Mouse (Mus musculus) c-Kit-positive CD71-positive TER-119-positive erythroid progenitor cells, embryonic 14.5 days (primary cell): ENCODE data around the gene Ndufa1.
"Not testable (repeated sequence)": the region's sequence is repeated elsewhere in the genome, so short reads cannot be mapped to it uniquely, and the experiment has no call there.

Experiments used
- DNase-seq: peaks from one replicate; pipeline ENCODE4 v3.0.0-alpha.2; 2013; ENCODE audit warnings: low spot score

Ndufa1 gene

DNA sequence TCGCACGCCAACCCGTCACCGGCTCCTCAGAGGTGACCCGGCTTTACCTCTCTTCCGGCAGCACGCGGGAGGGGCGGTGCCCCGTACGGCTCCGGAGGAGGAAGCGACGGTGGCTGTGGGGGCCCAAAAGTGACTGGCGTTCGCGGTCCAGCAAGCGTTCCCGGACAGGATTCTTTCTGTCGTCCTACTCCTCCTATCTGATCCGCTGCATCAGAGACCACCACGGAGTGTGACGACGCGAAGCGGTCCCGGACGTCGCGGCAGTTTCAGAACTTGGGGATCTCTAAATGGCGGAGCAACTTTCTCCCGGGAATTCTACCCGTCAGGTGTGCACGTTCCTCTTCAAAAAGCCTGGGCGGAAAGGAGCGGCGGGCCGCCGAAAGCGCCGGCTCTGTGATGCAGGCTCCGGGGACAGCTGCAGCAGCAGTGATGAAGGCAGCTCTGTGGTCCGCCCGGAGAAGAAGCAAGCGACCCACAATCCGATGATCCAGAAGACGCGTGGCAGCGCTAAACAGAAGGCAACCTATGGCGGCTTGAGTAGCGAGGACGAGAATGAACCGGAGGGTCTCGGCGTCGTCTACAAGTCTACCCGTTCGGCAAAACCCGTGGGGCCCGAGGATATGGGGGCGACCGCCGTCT, at the start of gene Ndufa1, which contains the start of gene Rnf113a1:
Gene Ndufa1 (minus strand): TSS at position 59 of the 639 bp plus-strand sequence.
Gene Rnf113a1 (plus strand): TSS at position 141 of the 639 bp plus-strand sequence.
- DNase-seq, result peak; percentile 69

DNA sequence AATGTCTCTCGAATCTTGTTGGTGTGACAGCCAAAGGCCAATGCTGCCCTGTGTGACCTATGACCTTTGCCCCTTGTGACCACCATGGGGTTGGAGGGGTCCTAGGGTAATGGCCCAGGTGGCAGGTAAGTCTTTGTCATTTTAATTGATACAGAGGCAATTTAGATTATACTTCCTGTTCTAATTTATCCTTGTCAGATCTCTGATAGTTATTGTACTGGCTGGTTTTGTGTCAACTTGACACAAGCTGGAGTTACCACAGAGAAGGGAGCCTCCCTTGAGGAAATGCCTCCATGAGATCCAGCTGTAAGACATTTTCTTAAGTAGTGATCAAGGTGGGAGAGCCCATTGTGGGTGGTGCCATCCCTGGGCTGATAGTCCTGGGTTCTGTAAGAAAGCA, 31.2 kb upstream of the Ndufa1 start, which contains the start of gene Rhox1:
Gene Rhox1 (minus strand): TSS at position 101 of the 400 bp plus-strand sequence.
- DNase-seq, result not testable (repeated sequence)

DNA sequence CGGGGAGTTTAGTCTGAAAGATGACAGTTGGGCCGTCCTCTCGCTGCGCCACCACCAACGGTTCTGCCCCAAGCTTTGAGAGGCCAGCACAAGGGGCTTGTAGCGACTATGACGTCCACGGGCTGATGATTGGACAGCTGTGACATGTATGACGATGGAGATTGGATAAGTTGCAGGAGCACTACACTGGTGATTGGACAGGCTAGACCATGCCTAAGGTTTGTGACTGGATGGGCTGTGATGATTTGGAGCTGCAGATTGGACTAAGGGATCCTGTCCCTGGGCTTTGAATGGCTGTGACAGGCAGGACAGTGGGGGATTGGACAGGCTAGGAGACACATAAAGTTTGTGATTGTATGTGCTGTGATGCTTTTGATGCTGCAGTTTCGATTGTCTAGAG, 20.0 kb upstream of the Ndufa1 start, which contains the start of gene Gm9:
Gene Gm9 (minus strand): TSS at position 101 of the 400 bp plus-strand sequence.
- DNase-seq, result no peak

DNA sequence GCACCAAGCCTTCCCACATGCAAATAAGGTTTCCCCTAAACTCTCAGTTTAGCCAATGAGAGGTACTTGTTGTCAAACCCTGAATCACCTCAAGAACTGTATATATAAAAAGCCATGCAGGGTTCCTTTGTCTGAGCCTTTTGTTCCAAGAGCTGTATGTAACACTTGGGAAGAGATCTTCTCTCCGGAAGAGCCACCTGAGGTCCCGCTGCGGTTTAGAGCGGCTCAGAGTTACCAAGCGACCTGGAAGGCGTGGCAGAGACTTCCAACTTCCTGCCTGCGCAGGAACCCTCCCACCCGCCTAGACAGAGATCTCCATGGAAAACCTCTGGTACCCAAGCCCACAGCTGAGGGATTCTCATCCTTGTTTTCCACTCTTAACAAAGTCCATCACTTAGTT, 7.7 kb upstream of the Ndufa1 start:
- DNase-seq, result no peak

DNA sequence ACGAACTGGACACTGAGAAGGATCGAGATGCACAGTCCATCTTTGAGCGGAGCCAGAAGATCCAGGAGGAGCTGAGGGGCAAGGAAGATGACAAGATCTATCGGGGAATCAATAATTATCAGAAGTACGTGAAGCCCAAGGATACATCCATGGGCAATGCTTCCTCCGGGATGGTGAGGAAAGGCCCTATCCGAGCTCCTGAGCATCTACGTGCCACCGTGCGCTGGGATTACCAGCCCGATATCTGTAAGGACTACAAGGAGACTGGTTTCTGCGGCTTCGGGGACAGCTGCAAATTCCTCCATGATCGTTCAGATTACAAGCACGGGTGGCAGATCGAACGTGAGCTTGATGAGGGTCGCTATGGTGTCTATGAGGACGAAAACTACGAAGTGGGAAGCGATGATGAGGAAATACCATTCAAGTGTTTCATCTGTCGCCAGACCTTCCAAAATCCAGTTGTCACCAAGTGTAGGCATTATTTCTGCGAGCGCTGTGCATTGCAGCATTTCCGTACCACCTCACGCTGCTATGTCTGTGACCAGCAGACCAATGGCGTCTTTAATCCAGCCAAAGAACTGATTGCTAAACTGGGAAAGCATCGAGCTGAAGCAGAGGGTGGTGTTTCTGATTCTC, 899 bp upstream of the Ndufa1 start:
- DNase-seq, result peak; percentile 6

DNA sequence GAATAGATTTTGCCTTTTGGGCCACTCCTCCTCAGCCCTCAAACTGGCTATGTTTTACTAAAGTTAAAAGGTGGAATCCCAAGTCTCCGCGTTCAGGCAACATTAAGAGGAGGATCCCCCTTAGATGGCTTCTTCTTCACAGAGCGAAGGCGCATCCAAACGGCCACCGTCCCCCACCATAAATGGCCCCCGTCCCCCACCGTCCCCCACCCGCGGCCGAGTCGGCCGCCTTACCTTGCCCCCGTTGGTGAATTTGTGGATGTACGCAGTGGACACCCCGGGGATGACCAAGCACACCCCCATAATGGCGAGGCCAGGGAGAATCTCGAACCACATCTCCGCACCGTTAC, 233 bp downstream of the Ndufa1 start:
- peak; percentile 3 for DNase-seq

DNA sequence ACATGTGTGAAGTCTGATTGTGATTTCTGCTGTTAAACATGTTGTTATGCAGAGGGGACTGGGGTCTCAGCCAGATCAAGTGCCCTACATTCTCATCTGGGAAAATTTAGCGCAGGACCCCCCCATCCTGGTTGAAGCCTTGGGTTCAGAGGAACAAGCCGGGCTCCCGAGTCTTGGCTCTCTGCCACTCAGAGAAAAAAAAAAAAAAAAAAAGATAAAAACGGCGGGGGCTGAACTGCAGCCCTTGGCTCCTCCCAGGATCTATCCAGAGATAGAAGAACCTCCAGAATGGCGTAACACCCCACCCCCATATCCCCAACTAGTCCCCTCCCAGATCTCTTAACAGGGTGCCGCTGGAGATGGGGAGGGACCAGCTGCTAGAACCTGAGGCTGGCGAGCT, 6.6 kb downstream of the Ndufa1 start:
- not testable (repeated sequence) for DNase-seq

DNA sequence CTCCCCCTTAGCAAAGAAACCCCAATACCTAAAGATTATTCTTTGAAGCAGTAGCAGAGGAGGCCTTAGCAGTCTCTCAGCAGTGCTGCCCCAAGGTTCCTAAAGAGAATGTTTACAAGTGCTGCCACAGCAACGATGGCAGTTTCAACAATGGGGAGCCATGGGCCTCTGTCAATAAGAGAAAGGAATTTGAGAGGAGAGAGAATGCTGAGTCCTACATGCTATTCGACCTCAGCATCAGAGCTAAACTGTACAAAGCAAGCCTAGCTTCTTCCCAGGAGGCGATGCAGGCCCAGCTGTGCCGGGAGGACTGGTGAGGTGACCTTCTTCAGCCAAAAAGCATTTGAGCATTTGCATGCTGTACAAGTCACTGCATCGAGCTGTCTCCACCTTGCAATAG, 22.2 kb downstream of the Ndufa1 start, which contains the start of gene Akap14:
Gene Akap14 (minus strand): TSS at position 101 of the 400 bp plus-strand sequence.
- no peak for DNase-seq

DNA sequence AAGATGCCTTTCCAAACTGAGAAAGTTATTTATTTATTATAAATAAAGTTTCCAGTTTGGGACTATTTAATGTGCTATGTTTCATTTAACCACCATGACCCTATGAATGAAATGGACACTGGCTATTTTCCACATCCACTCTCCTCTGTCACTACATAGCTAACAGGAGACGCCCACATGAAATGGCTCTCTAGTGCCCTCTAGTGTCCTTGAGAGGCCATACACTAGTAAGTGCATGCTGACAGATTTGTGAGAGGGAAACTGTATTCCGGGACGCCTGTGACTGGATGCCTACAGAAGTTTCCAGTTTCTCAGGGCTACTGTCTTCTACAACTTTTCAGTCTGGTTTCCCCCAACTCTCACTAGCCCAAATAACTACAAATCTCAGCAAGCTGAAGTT, 23.9 kb downstream of the Ndufa1 start:
- peak; percentile 58 for DNase-seq

DNA sequence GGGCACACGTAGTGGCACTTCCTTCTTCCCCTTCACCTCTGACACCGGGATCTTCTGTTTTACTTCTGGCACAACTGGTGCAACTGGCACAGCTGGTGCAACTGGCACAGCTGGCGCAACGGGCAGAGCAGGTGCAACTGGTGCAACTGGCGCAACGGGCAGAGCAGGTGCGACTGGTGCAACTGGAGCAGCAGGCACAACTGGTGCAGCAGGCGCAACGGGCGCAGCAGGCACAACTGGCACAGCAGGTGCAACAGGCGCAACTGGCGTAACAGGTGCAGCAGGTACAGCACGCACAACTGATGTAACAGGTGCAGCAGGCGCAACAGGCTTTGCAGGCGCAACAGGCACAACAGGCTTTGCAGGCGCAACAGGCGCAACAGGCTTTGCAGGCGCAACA, 27.8 kb downstream of the Ndufa1 start:
- no peak for DNase-seq

DNA sequence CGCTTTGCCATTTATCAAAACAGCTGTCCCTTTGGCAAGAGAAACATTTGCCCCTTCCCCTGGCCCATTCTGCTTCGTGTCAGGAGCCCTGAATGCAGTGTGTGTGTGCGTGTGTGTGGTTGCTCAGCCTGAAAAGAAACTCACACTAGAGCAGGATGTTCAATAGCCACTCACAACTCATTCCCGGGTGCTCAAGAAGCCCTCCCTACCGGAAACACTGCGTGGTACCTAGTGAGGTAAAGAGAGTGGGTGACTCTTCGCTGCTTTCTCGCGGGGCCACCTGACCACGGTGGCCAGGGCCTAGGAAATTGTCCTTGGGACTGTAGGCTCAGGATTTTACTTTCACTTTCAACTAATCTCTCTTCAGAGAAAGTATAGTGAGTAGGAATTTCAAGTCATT, 29.8 kb downstream of the Ndufa1 start:
- no peak for DNase-seq

DNA sequence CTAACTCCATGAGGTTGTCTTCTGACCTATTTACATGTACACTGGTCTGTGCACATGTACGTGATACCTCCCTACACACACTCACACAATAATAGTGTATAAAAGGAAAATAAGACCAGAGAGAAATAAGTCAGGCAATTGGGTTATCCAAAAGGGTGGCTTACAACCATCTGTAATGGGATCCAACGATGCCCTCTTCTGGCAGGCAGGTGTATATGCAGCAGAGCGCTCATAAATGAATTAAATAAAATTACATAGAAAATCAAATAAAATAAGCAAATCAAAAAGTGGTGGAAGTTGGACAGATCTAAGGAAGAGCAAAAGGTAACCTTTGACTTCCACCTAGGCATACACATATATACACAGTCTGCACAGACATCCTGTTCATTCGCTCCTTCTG, 33.1 kb downstream of the Ndufa1 start:
- peak; percentile 2 for DNase-seq

DNA sequence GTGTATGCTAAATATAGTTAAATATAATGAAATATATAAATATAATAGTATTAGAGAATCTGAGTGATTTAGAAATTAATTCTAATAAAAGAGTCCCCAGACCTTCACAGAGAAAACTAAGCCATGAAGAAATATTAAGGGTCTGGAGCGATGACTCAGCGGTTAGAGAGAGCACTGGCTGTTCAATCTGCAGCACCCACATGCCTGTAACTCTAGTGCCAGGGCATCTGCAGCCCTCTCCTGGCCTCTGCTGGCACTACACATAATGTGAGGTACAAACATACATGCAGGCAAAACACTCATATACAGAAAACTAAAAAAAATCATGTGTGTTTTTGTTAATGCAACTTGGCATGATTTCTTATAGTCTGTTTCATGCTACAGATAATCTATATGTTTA, 46.0 kb downstream of the Ndufa1 start:
- peak; percentile 33 for DNase-seq

DNA sequence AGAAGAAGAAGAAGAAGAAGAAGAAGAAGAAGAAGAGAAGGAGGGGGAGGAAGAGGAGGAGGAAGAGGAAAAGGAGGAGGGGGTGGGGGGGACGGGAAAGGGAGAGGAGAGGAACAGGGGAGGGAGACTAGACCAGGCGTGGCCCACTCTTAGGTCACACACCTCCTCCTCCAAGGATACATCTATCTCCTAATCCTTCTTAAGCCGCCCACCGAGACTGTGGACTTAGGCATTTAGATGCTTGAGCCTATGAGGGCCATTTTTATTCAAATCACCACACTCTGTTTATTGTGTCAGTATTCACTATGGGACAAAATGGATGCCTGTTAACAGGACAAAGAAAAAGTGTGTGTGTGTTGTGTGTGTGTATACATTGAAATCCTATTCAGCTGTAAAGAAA, 46.5 kb downstream of the Ndufa1 start:
- not testable (repeated sequence) for DNase-seq

DNA sequence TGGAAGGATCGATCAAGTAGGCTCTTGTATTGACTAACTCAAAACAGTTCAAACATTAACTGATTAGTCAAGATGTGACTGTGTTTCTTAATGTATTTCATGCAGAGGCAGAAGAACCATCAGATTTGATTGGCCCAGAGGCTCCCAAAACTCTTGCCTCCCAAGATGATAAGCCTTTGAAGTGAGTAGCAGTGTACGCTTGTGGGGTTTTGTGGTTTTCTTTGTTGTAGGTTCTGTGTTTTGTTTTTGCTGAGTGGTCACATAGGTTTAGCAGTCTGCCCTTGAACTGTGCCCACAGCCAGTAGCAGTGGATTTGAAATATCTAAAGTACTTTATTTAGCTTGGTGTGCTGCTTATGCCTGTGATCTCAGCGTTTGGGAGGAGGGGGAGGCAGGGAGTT, 49.2 kb downstream of the Ndufa1 start:
- DNase-seq, result no peak
